Mouse (Mus musculus): ENCODE results near the gene Ptpre. TPM values are rescaled to one million over a fixed set of nuclear protein-coding genes. Genes with fewer than 3 reads are reported as not detected.

The Ptpre gene
- polyA plus RNA-seq, 1 experiment from 2014 or later: 3.4 TPM

GRCm38 (mm10) chr7:135601607-135602006 lies 64.3 kb downstream of the Ptpre start:
- no peak overlapping the region for H3K9ac ChIP-seq (replicated peaks)
- H3K9me3 ChIP-seq: no peaks in the 10 kb centered on the region
- H3K36me3 ChIP-seq: no peaks in the 10 kb centered on the region
- no peak overlapping the region for H3K4me3 ChIP-seq
- ATAC-seq (replicated peaks): no peak
- H3K4me1 ChIP-seq: peaks cover 11% of the 10 kb centered on the region
- no peak overlapping the region for H3K27ac ChIP-seq (replicated peaks)
- 77% methylated on average over 8 of the region's 8 CpGs for WGBS
- no peak overlapping the region for H3K4me2 ChIP-seq (replicated peaks)
- no peaks in the 10 kb centered on the region for H3K27me3 ChIP-seq

GRCm38 (mm10) chr7:135602265-135602664 lies 65.0 kb downstream of the Ptpre start:
- no peak overlapping the region for H3K27ac ChIP-seq (replicated peaks)
- H3K4me3 ChIP-seq: no peak overlapping the region
- 89% methylated on average over 6 of the region's 6 CpGs for WGBS
- no peak for ATAC-seq (replicated peaks)
- H3K4me2 ChIP-seq (replicated peaks): no peak overlapping the region
- no peaks in the 10 kb centered on the region for H3K27me3 ChIP-seq
- peaks cover 4% of the 10 kb centered on the region for H3K4me1 ChIP-seq
- H3K36me3 ChIP-seq: no peaks in the 10 kb centered on the region
- no peaks in the 10 kb centered on the region for H3K9me3 ChIP-seq
- no peak overlapping the region for H3K9ac ChIP-seq (replicated peaks)

GRCm38 (mm10) chr7:135602881-135603523 lies 65.7 kb downstream of the Ptpre start:
- no peak for ATAC-seq (replicated peaks)
- WGBS: 56% methylated on average over 5 of the region's 5 CpGs
- Histone ChIP-seq H3K4me1 (no peaks in the 10 kb centered on the region), H3K27ac (replicated peaks) (no peak overlapping the region), H3K4me3 (no peak overlapping the region), H3K4me2 (replicated peaks) (no peak overlapping the region), H3K27me3 (no peaks in the 10 kb centered on the region), H3K36me3 (no peaks in the 10 kb centered on the region), H3K9ac (replicated peaks) (no peak overlapping the region), H3K9me3 (no peaks in the 10 kb centered on the region)

GRCm38 (mm10) chr7:135605002-135605803 lies 67.9 kb downstream of the Ptpre start:
- WGBS: 67% methylated on average over 15 of the region's 15 CpGs
- H3K4me3 ChIP-seq: no peak overlapping the region
- no peak for ATAC-seq (replicated peaks)
- 0 out of 2 replicates have a peak, but pooled peaks cover 6% of the 10 kb centered on the region for H3K4me1 ChIP-seq
- H3K27ac ChIP-seq (replicated peaks): no peak overlapping the region
- no peak overlapping the region for H3K9ac ChIP-seq (replicated peaks)
- no peaks in the 10 kb centered on the region for H3K27me3 ChIP-seq
- H3K36me3 ChIP-seq: no peaks in the 10 kb centered on the region
- no peak overlapping the region for H3K4me2 ChIP-seq (replicated peaks)
- no peaks in the 10 kb centered on the region for H3K9me3 ChIP-seq

- H3K9me3 ChIP-seq: no peaks in the 10 kb centered on the region
- H3K27me3 ChIP-seq: no peaks in the 10 kb centered on the region
- 0 out of 2 replicates have a peak, but pooled peaks cover 6% of the 10 kb centered on the region for H3K4me1 ChIP-seq
- 89% methylated on average over 6 of the region's 6 CpGs for WGBS
- no peaks in the 10 kb centered on the region for H3K36me3 ChIP-seq
- H3K4me2 ChIP-seq (replicated peaks): no peak overlapping the region
- no peak overlapping the region for H3K27ac ChIP-seq (replicated peaks)
- no peak overlapping the region for H3K9ac ChIP-seq (replicated peaks)
- ATAC-seq (replicated peaks): no peak
- no peak overlapping the region for H3K4me3 ChIP-seq
These were observed 68.5 kb downstream of the Ptpre start for GRCm38 (mm10) chr7:135605804-135606072.

DNA sequence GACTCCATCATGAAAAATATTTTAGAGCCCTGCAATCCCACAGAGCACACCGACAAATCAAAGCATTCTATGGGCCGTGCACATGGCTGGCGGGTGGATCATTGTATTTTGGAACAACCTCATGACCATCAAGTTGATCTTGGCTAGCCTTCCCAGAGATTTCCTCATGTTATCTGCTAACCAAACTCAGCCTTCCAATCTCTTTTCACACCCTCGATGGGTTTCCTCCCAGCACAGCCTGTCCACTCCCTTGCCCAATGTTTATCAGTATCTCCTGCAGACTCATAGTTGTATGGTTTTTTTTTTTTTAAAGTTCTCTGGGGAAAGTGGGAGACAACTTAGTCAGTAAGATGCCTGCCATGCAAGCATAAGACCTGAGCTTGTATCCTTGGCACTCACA lies 70.9 kb downstream of the Ptpre start:
- H3K9me3 ChIP-seq: no peaks in the 10 kb centered on the region
- H3K27me3 ChIP-seq: no peaks in the 10 kb centered on the region
- H3K4me3 ChIP-seq: no peak overlapping the region
- 92% methylated on average over 4 of the region's 4 CpGs for WGBS
- no peak overlapping the region for H3K9ac ChIP-seq (replicated peaks)
- no peak for ATAC-seq (replicated peaks)
- no peaks in the 10 kb centered on the region for H3K36me3 ChIP-seq
- H3K27ac ChIP-seq (replicated peaks): no peak overlapping the region
- H3K4me2 ChIP-seq (replicated peaks): no peak overlapping the region
- 0 out of 2 replicates have a peak, but pooled peaks cover 6% of the 10 kb centered on the region for H3K4me1 ChIP-seq

GRCm38 (mm10) chr7:135609028-135609427 lies 71.7 kb downstream of the Ptpre start:
- no peak overlapping the region for H3K4me3 ChIP-seq
- H3K4me1 ChIP-seq: 0 out of 2 replicates have a peak, but pooled peaks cover 6% of the 10 kb centered on the region
- 74% methylated on average over 3 of the region's 3 CpGs for WGBS

DNA sequence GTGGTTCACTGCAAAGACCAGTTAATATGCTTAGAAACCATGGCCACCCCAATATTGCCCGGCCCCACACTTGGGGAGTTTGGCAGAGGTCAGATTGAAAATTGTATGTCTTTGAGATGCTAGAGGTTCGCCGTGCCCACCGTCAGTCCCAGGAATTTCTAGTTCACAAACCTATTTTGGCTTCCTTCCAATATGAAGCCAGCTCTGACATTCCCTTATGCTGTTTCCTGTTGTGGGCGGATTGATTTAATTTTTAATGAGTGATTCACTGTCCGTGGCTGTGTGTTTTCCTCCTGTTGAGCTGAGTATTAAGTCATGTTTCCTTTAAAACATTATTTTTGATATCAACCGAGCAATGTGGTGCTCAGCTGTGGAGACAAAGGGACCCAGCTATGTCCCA lies 72.4 kb downstream of the Ptpre start:
- WGBS: 44% methylated on average over 7 of the region's 7 CpGs
- H3K9me3 ChIP-seq: no peaks in the 10 kb centered on the region
- H3K4me3 ChIP-seq: no peak overlapping the region
- H3K27ac ChIP-seq (replicated peaks): no peak overlapping the region
- H3K9ac ChIP-seq (replicated peaks): no peak overlapping the region
- no peaks in the 10 kb centered on the region for H3K36me3 ChIP-seq
- H3K27me3 ChIP-seq: no peaks in the 10 kb centered on the region
- 0 out of 2 replicates have a peak, but pooled peaks cover 6% of the 10 kb centered on the region for H3K4me1 ChIP-seq
- ATAC-seq (replicated peaks): no peak
- no peak overlapping the region for H3K4me2 ChIP-seq (replicated peaks)

More at GRCm38 (mm10) chr7:135609028-135609427, 71.7 kb downstream of the Ptpre start:
- no peaks in the 10 kb centered on the region for H3K27me3 ChIP-seq
- no peak overlapping the region for H3K9ac ChIP-seq (replicated peaks)
- no peak for ATAC-seq (replicated peaks)
- no peak overlapping the region for H3K27ac ChIP-seq (replicated peaks)
- H3K4me2 ChIP-seq (replicated peaks): no peak overlapping the region
- no peaks in the 10 kb centered on the region for H3K36me3 ChIP-seq
- no peaks in the 10 kb centered on the region for H3K9me3 ChIP-seq

GRCm38 (mm10) chr7:135612276-135612675 lies 75.0 kb downstream of the Ptpre start:
- 0 out of 2 replicates have a peak, but pooled peaks cover 6% of the 10 kb centered on the region for H3K4me1 ChIP-seq
- H3K36me3 ChIP-seq: no peaks in the 10 kb centered on the region
- no peaks in the 10 kb centered on the region for H3K27me3 ChIP-seq
- H3K9me3 ChIP-seq: no peaks in the 10 kb centered on the region
- no peak overlapping the region for H3K4me2 ChIP-seq (replicated peaks)
- H3K9ac ChIP-seq (replicated peaks): no peak overlapping the region
- no peak overlapping the region for H3K4me3 ChIP-seq
- no peak for ATAC-seq (replicated peaks)
- 45% methylated on average over 16 of the region's 16 CpGs for WGBS
- H3K27ac ChIP-seq (replicated peaks): no peak overlapping the region

DNA sequence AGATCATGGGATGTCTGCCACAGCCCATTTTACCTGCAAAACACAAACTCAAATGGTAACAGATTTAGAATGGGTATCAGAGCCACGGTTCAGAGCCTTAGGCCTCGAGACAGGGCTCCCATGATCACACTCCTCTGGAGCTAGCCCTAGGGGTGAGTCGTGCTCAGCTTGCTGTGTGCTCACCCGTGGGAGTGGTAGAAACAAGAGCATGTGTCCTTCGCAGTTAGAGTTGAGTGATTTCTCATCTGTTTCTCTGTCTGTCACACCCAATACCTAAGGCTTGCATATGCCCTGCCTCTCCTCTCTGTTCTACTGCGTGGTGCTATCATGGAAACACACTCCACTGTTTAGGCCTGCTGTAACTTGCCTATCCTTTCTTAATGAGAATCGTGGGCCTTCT lies 75.5 kb downstream of the Ptpre start:
- Histone ChIP-seq H3K9me3 (no peaks in the 10 kb centered on the region), H3K4me2 (replicated peaks) (no peak overlapping the region), H3K4me1 (peaks cover 9% of the 10 kb centered on the region; the same call in 1 of the 2 replicates), H3K27me3 (no peaks in the 10 kb centered on the region), H3K36me3 (no peaks in the 10 kb centered on the region), H3K27ac (replicated peaks) (no peak overlapping the region), H3K9ac (replicated peaks) (no peak overlapping the region), H3K4me3 (no peak overlapping the region)
- 77% methylated on average over 7 of the region's 7 CpGs for WGBS
- ATAC-seq (replicated peaks): no peak

- no peak overlapping the region for H3K4me3 ChIP-seq
- WGBS: 94% methylated on average over 3 of the region's 3 CpGs
- no peak overlapping the region for H3K27ac ChIP-seq (replicated peaks)
- no peaks in the 10 kb centered on the region for H3K9me3 ChIP-seq
- H3K27me3 ChIP-seq: no peaks in the 10 kb centered on the region
- H3K9ac ChIP-seq (replicated peaks): no peak overlapping the region
- peaks cover 15% of the 10 kb centered on the region for H3K4me1 ChIP-seq
- no peaks in the 10 kb centered on the region for H3K36me3 ChIP-seq
- no peak overlapping the region for H3K4me2 ChIP-seq (replicated peaks)
- no peak for ATAC-seq (replicated peaks)
These were observed 76.1 kb downstream of the Ptpre start for GRCm38 (mm10) chr7:135613380-135613779.

DNA sequence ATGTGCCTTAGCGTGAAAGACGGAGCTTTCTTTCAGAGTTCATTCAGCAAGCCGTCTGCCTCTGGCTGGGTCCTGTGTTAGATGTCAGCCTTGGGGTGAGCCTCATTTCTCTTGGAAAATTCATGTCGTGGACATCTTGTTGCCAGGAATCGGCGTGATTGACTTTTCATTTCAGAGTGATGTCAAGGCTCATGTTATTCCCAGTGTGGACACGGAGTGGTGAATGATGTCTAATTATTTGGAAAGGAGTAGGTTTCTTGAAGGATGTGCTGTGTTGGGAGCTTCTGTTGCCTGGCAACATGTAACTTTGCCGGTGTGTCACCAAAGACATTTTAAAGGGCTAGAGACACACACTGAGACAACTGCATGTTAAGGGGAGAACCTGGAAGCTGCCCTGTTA lies 77.6 kb downstream of the Ptpre start:
- 68% methylated on average over 8 of the region's 8 CpGs for WGBS
- Histone ChIP-seq H3K36me3 (no peaks in the 10 kb centered on the region), H3K9me3 (no peaks in the 10 kb centered on the region), H3K9ac (replicated peaks) (no peak overlapping the region), H3K4me1 (peaks cover 17% of the 10 kb centered on the region), H3K27me3 (no peaks in the 10 kb centered on the region), H3K4me3 (no peak overlapping the region), H3K4me2 (replicated peaks) (no peak overlapping the region), H3K27ac (replicated peaks) (no peak overlapping the region)
- ATAC-seq (replicated peaks): no peak
